Mouse (Mus musculus): ENCODE results near the gene Ptprf. TPM values are rescaled to one million over a fixed set of nuclear protein-coding genes. Genes with fewer than 3 reads are reported as not detected.

Ptprf gene
- polyA plus RNA-seq, 1 experiment = 61.0 TPM

DNA sequence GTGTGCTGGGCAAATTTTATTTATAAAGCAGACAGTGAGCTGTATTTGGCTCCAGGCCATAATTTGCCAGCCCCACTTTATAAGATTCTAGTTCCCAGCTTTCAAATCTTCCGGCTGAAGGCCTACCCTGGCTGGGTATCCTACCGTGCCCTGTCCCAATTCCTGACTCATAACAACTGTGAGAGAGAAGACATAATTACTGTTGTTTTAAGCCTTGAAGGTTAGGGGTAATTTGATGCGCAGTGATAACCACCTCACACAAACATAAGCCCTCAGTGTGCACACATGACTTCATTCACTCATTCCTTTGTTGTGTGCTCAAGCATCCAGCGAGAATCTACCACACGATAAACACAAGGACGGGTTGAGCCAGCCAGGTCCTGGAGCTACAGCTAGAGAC, 71.7 kb downstream of the Ptprf start:
- no peak for DNase-seq (ENCODE audit: extremely low spot score in 1 of 2, low spot score in 1 of 2)

DNA sequence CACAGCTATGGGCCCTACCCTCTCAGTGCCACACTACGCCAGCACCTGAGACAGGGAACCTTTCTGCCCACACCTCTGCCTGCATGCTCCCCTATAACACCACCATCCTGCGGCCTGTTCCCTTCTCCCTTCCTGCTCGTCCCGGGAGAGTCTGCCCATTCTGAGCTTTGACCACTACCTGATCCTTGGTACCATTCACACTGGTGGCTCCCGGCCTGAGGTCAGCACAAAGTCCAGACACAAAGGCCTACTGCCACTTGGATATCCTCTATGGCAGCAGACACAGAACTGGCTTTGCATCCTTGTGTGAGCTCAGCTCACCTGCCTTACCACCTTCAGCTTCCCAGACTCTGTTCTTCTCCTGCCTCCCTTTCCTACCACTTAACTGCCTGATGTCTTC, 72.7 kb downstream of the Ptprf start:
- DNase-seq (ENCODE audit: extremely low spot score in 1 of 2, low spot score in 1 of 2) = no peak

DNA sequence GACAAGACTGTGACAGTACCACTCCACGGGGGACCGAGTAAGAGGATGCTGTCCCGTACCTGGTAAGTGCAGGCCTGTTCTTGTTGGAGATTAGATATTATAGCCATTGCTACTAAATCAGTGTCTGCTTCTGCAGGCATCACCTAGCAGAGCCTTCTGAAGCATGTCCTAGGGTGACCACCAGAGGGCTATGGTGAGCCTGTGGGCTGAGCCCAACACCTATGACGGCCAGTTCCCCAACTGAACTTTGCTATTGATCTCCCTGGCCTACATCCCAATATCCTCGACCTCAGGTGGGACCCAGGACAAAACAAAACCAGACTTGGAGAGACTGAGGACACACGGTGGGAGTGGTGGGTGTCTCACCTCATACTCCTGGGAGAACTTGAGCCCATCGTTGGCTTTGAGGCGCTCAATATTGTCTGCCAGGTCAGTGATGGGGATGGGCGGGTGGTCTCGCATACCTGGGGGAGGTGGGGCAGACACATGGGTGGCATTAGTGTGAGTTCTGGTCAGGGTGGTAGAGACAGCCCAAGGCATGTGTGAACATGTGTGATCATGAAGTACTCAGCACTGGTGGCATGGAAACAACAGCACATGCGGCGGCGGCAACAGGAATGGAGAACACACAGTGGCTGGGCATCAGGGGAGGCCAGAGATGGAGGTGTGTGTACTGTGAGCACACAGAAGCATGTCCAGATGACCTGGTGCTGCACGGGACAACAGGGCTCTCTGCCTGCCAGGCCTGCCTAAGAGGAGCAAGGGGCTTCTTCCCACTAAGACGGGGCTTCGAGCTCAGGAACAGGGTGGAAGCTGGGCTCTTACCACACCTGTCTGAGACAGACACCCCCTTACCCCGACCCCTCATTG, 74.2 kb downstream of the Ptprf start:
- peak; percentile 35 to 80 for DNase-seq (ENCODE audit: extremely low spot score in 1 of 2, low spot score in 1 of 2)

DNA sequence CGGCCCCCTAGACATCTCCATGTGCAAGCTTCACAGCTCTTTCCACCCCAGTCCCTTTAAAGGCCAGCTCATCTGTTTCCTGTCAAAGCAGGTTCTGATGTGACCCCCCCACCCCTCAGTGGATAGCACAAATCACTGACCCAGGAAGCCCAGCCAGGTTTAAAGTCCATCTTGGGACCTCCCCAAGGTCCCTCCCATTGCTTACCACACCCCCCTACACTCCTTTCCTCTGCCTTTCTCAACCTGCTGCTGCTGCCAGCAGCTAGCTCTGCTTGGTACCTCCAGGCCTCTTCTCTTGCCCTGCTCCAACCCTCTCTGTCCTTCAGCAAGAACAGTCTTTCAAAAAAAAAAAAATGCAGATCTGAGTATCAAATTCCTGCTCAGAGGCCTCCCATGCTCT, 76.3 kb downstream of the Ptprf start:
- DNase-seq (ENCODE audit: extremely low spot score in 1 of 2, low spot score in 1 of 2) = no peak

DNA sequence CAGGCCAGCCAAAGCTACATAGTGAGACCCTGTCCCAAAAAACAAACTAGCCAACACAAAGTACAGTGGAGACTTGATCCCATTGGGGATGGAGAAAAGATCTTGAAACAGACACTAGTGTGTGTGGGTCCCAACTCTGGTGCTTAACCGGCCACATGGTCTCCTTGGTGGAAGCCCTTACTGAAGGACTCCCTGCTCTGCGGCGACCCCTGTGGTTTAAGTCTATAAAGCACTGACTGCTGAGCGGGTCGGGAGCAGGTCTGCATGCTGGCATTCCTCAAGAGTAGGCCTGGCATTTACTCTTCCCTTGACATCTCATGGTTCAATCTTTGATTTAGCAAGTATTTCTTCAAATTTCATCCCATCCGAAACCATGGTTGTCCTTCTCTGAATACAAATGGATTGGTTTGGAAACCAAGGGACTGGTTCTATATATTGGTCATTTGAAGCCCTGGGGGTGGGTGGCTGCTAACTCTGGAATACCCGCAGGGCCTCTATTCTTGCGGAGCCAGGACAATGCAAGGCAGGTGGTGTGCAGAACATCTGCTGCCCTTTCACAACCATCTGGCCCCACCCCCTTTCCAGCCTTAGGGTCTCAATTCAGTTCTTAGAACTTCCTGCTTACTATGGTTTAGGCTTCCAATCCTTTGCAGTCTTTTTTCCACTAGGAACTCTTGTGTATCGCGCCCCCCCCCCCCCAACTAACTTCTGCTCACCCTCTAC, 84.1 kb downstream of the Ptprf start:
- DNase-seq (ENCODE audit: extremely low spot score in 1 of 2, low spot score in 1 of 2) = no peak

DNA sequence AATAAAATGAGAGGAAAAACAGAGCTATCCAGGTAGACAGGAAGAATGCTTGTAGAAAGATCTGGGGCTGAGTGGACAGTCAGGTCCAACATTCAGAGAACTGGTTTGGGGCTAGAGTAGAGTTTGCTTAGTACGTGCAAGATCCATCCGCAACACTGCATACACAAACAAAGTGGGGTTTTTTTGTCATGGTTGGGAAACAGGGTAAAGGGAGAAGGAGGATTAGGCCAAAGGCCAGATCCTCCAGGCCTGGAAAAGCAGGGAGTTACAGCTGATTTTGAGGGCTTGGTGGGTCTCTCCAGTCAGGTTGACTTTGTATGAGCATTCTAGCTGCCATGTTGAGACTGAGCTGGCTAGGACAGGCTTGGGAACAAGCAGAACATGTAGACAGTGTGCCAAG, 85.3 kb downstream of the Ptprf start:
- DNase-seq (ENCODE audit: extremely low spot score in 1 of 2, low spot score in 1 of 2) = no peak

DNA sequence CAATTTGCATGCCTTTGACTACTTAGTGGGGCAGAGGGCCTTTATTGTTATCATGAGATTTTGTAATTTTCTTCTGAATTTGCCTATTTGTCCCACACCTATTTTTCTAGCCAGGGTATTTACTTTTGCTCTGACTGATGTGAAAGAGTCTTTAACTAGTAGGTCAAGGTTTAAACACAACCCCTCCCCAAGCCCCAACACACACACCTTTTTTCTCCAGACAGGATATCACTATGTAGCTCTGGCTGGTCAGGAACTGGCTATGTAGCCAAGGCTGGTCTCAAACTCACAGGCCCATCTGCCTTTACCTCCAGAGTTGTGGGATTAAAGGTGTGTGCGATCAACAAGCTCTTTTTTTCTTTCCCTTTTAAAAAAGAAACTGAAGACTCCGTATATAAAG, 92.1 kb downstream of the Ptprf start:
- DNase-seq (ENCODE audit: extremely low spot score in 1 of 2, low spot score in 1 of 2) = no peak

DNA sequence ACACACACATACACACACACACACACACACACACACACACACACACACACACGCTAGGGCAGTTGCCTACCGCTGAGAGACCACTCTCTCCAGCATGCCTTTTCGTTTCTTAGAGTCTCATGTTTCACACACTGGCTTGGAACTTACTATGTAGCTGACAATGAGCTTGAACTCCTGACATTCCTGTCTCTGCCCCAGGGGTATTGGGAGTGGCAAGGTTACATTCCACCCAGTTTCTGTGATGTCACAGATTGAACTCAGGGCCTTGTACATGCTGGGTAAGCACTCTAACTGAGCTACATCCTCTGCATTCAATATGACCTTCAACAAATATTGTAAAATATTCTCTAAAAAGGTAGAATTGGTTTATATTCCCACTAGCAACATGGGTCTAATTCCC, 92.6 kb downstream of the Ptprf start:
- no peak for DNase-seq (ENCODE audit: extremely low spot score in 1 of 2, low spot score in 1 of 2)

DNA sequence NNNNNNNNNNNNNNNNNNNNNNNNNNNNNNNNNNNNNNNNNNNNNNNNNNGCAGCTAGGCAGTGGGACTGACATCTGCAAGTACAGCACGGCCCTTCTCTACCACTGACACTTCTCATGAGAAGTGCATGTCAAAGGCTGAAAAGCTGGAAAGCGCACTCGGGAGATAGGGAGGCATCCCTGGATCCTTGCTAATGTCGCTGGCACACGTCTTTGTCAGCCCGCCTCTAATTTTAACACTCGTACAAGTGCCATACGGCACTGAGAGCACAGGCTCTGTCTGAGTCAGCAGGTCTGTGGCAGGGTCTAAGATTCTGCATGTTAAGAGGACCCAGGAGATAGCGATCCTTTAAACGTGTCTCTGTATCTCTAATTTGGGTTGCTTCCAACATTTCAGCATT, 95.0 kb downstream of the Ptprf start:
- peak in 1 of 2 experiments; percentile 52 for DNase-seq (ENCODE audit: extremely low spot score in 1 of 2, low spot score in 1 of 2)

DNA sequence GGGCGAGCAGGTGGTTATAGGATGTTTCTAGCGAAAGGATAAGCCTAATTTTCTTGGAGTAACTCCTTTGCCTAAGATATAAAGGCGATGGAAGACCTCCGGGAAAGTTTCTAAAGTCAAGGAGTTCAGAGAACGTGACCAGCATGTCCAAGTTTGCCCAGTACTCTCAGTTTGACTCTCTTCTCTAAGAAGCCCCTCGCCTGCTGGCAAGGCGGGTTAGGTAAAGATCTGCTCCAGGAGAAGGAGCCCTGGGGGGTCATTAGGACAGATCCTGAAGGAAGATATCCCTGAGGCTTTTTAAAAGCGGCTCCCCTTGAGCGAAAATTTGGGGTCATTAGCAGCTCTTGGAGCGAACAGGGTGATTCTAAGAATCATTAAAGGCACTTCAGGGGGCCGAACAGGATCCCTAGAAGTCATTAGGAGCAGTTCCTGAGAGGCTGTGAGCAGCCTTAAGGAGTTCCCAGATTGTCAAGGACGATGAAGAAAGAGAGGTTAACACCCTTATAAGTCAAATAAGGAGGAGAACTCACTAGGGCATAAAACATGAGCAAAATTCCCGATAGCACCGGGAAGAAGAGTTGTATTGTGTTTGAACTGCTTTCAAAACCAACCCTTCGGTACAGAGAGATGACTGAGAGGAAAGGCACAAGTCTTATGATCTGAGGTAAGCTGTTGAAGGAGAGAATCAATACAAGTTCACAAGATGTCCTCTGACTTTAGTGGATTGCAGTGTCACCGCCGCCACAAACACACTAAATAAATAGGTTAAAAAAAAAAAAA, 110.7 kb downstream of the Ptprf start:
- DNase-seq (ENCODE audit: extremely low spot score in 1 of 2, low spot score in 1 of 2) = no peak

DNA sequence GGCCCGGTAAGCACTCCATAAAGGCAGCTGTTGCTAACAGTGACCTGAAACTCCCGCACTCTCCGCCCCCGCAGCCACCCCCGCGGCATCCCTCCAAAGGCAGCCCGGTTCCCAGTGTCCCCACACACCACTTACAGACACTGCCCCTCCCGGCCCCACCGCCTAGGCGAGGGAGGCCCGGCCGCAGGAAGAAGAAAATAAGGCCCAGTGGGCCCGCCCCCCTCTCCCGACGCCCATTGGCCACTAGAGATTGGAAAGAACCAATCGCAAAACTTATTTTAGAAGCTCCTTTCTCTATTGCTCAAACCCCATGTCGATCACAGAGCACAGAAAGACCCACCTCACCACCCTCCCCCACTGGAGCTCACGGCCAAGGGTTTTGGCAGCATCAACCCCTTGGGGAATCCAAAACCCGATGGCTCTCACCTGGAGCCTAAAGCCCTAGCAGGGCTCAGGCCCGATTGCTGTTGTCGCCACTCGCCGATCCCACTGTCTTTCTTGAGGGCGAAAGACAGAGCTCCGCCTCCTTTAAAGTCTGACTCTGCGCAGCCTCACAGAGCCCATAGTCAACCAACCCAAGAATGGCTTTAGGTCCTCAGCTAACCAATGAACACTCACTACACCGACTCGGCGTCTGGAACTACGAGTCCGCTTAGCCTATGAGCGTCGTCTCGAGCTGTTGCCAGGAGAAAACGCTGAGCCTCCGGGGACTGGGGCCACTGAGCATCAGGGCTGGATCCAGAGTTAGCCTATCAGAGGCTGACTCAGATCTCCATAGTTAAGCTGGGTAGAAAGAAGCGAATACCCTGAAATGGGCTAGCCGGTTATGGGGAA, 111.5 kb downstream of the Ptprf start, which contains the start of gene Kdm4a:
Gene Kdm4a (minus strand): TSS at position 577 of the 834 bp plus-strand sequence.
- DNase-seq (ENCODE audit: extremely low spot score in 1 of 2, low spot score in 1 of 2) = peak; percentile 95 to 96

DNA sequence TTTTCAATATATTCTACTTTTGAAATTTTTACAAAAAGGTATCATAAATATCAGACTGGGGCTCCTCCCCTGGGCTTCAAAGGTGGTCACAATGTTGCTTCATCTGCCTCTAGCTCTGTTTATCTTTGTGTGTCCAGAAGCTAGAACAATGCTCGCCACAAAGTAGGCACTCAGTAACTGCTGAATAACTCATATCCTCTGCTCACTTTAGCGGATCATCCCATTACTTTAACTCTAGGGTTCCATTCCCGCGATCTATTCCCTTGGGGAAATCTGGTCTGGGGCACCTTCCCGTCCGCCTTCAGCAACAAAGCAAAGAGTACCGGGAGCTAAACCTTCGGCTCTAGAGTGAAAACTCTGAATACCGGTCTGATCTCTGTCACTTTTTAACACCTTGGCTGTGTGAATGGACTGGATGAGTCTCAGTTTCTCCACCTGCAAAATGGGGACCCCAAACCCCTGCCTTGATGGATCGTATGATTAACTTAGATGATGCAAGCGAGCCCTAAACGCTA, 112.2 kb downstream of the Ptprf start:
- DNase-seq (ENCODE audit: extremely low spot score in 1 of 2, low spot score in 1 of 2) = no peak

DNA sequence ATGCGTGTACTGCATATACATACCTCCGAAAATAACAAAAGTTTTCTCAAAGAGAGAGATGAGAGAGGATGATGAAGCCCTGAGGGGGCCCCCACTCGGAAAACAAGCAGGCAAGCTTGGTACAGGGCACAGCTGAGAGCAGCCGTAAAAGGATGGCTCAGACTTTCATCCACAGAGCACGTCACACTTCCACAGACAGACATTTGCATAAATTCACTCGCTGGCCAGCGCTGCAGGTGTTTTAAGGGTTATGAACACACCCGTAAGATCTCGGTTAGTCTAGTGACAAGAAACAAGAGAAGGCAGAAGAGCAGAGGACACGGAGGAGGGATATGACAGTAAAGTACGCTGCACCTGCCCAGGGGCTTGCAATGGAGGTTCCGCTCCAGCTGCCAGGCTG, 118.7 kb downstream of the Ptprf start:
- no peak for DNase-seq (ENCODE audit: extremely low spot score in 1 of 2, low spot score in 1 of 2)

DNA sequence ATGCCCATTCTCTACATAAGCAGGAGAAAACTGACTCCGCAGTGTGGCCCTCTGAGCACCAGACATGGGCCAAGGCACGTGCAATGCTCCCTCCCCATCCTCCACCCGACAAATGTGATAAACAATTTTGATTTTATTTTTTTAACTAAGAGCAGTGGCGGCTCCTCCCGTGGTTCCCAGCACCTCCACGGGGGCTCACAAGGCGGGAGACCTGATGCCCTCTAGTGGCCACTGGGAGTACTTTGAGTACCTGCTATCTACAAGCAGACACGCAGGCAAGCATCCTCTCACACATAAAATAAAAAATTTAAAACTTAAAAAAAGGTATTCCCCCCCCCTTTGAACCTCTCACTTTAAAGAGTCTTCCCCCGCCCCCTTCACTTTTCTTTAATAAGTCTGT, 120.2 kb downstream of the Ptprf start:
- DNase-seq (ENCODE audit: extremely low spot score in 1 of 2, low spot score in 1 of 2) = no peak

DNA sequence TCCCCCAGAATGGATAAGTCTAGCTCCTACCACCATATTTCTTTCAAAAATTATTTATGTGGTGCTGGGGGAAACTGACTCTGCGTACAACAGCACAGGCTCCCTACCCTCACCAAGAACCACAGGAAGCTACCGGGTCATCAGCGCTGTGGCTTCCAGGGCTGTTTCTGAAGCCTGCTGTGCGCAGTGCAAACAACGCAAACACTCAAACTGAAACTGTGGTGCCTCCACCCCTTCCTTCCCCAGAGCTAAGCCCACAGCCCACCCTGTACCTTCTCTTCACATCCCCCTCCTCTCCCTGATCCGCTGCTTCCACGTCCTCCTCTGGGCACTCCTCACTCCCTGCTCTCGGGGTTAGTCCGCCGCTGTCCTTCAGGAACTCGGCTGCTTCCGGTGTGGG, 129.1 kb downstream of the Ptprf start:
- DNase-seq (ENCODE audit: extremely low spot score in 1 of 2, low spot score in 1 of 2) = no peak

Other genes starting within 250 kb of the Ptprf start
- 50.9 and 53.0 TPM in 2 replicates for gene St3gal3, start 156.5 kb downstream of the Ptprf start, polyA plus RNA-seq (2012; rRNA removed)
- gene Kdm4a, start 111.4 kb downstream of the Ptprf start, polyA plus RNA-seq (2012; rRNA removed) = 42.5 and 50.0 TPM in 2 replicates
- gene Szt2, start 117.9 kb upstream of the Ptprf start, polyA plus RNA-seq (2012; rRNA removed) = 40.2 and 41.3 TPM in 2 replicates
- gene Med8, start 117.9 kb upstream of the Ptprf start, polyA plus RNA-seq (2012; rRNA removed) = 52.1 and 56.8 TPM in 2 replicates
- gene Elovl1, start 136.7 kb upstream of the Ptprf start, polyA plus RNA-seq (2012; rRNA removed) = 65.2 and 76.6 TPM in 2 replicates
- 2.2 and 2.8 TPM in 2 replicates for gene Cdc20, start 145.9 kb upstream of the Ptprf start, polyA plus RNA-seq (2012; rRNA removed)
- 0.32 and 1.0 TPM in 2 replicates for gene Mpl, start 166.1 kb upstream of the Ptprf start, polyA plus RNA-seq (2012; rRNA removed)
- gene Tie1, start 198.7 kb upstream of the Ptprf start, polyA plus RNA-seq (2012; rRNA removed) = 11.8 and 13.3 TPM in 2 replicates
- 0.10 and 0.36 TPM in 2 replicates for gene 2610528J11Rik, start 235.6 kb upstream of the Ptprf start, polyA plus RNA-seq (2012; rRNA removed)